Mouse (Mus musculus): Measurements from ENCODE around the gene Rilpl1. TPM values are rescaled to one million over a fixed set of nuclear protein-coding genes. Genes with fewer than 3 reads are reported as not detected.

Rilpl1 gene
- total and polyA plus RNA-seq, 3 experiments = 0.38 to 0.98 (median 0.41) TPM

DNA sequence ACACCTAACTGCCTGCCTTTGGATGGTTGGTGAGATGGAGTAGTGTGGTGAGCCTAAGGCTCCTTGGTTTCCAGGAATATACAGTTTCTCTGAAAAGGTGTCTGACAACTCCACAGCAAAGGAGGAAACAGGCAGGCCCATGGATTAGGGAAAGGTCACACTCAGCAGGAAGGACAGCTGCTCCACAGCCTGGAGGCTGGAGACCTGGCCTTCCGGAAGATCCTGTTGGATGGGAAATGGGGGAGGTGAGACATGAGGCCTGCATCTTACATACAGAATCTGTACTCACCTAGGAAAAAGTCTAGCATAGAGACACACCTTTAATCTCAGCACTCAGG lies 77.1 kb downstream of the Rilpl1 start:
- Histone ChIP-seq H3K36me3 (replicated peaks) (peaks cover 97% of the 10 kb centered on the region), H3K27me3 (ENCODE audit: insufficient read depth, low read length) (no peaks in the 10 kb centered on the region), H3K9me3 (replicated peaks) (no peaks in the 10 kb centered on the region), H3K4me3 (ENCODE audit: low read depth, low read length) (no peak overlapping the region), H3K4me1 (ENCODE audit: insufficient read depth, low read depth, low read length) (peaks cover 60% of the 10 kb centered on the region)
- TF ChIP-seq TAL1 (conservative IDR thresholded peaks at IDR 0.05; ENCODE audit: low read depth, low read length) (no peak), POLR2AphosphoS5 (IDR thresholded peaks at IDR 0.05; ENCODE audit: insufficient replicate concordance, low read depth, low read length) (no peak), GATA2 (IDR thresholded peaks at IDR 0.05; ENCODE audit: borderline replicate concordance, low read depth, low read length) (no peak), CTCF (IDR thresholded peaks at IDR 0.05; ENCODE audit: low read depth, low read length) (no peak), GATA1 (IDR thresholded peaks at IDR 0.05; ENCODE audit: borderline replicate concordance, low read length) (no peak)
- ATAC-seq (ENCODE audit: extremely low read depth, insufficient number of reproducible peaks, low FRiP score, poor library complexity, severe bottlenecking) (no peak), DNase-seq (ENCODE audit: low spot score) (no peak)

GRCm38 (mm10) chr5:124453339-124454081 lies 77.7 kb downstream of the Rilpl1 start:
- TF ChIP-seq GATA1 (IDR thresholded peaks at IDR 0.05; ENCODE audit: borderline replicate concordance, low read length) = no peak
- TF ChIP-seq CTCF (IDR thresholded peaks at IDR 0.05; ENCODE audit: low read depth, low read length) = no peak
- no peak for TF ChIP-seq TAL1 (conservative IDR thresholded peaks at IDR 0.05; ENCODE audit: low read depth, low read length)
- no peak for TF ChIP-seq POLR2AphosphoS5 (IDR thresholded peaks at IDR 0.05; ENCODE audit: insufficient replicate concordance, low read depth, low read length)
- no peak for TF ChIP-seq GATA2 (IDR thresholded peaks at IDR 0.05; ENCODE audit: borderline replicate concordance, low read depth, low read length)
- peak overlapping the region; percentile 47; the same call in 1 of the 2 replicates for H3K4me3 ChIP-seq (ENCODE audit: low read depth, low read length)
- H3K9me3 ChIP-seq (replicated peaks) = no peaks in the 10 kb centered on the region
- H3K4me1 ChIP-seq (ENCODE audit: insufficient read depth, low read depth, low read length) = peaks cover 65% of the 10 kb centered on the region
- DNase-seq (ENCODE audit: low spot score) (no peak), ATAC-seq (ENCODE audit: extremely low read depth, insufficient number of reproducible peaks, low FRiP score, poor library complexity, severe bottlenecking) (no peak)
- peaks cover 97% of the 10 kb centered on the region for H3K36me3 ChIP-seq (replicated peaks)
- H3K27me3 ChIP-seq (ENCODE audit: insufficient read depth, low read length) = no peaks in the 10 kb centered on the region

DNA sequence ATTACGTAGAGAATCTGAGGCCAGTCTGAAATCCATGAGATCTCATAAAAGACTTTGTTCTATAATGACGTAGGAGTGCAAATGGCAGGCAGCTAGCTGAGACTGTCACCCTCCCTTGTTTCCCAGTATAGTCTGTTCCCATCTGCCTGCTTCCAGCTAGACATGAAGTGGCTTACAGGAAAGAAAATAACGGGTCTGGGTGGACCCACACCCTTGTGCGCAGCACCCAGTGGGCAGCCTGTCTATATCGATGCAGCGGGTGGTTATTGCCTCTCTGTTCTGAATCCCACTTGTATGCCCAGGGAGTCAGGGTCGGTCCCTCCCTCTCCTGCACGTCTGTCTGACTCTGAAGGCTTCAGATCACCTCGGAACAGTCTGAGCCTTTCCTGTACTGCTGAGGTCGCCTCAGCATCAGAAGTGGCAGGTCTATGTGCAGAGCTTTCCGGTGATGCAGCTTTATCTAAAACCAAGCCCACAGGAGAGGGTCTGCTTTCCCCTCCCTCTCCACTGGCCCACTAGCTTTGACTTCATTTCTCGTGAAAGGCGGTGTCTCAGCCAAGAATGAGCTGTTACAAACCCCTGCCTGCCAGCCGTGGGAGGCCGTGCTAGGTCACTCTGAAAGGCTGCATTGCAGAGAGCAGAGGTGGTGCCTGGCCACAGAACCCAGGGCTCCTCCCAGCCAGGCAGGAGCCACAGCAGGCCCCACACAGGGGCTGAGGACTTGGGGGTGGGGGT lies 78.5 kb downstream of the Rilpl1 start:
- peaks cover 97% of the 10 kb centered on the region for H3K36me3 ChIP-seq (replicated peaks)
- no peak for TF ChIP-seq CTCF (IDR thresholded peaks at IDR 0.05; ENCODE audit: low read depth, low read length)
- TF ChIP-seq GATA2 (IDR thresholded peaks at IDR 0.05; ENCODE audit: borderline replicate concordance, low read depth, low read length) = no peak
- TF ChIP-seq TAL1 (conservative IDR thresholded peaks at IDR 0.05; ENCODE audit: low read depth, low read length) = no peak
- H3K27me3 ChIP-seq (ENCODE audit: insufficient read depth, low read length) = no peaks in the 10 kb centered on the region
- ATAC-seq (ENCODE audit: extremely low read depth, insufficient number of reproducible peaks, low FRiP score, poor library complexity, severe bottlenecking) (no peak), DNase-seq (ENCODE audit: low spot score) (no peak)
- H3K4me3 ChIP-seq (ENCODE audit: low read depth, low read length) = peak overlapping the region; percentile 47; the same call in 1 of the 2 replicates
- H3K9me3 ChIP-seq (replicated peaks) = no peaks in the 10 kb centered on the region
- peaks cover 73% of the 10 kb centered on the region for H3K4me1 ChIP-seq (ENCODE audit: insufficient read depth, low read depth, low read length)

- no peaks in the 10 kb centered on the region for H3K27me3 ChIP-seq (ENCODE audit: insufficient read depth, low read length)
- no peaks in the 10 kb centered on the region for H3K9me3 ChIP-seq (replicated peaks)
- H3K36me3 ChIP-seq (replicated peaks) = peaks cover 93% of the 10 kb centered on the region
- TF ChIP-seq GATA2 (IDR thresholded peaks at IDR 0.05; ENCODE audit: borderline replicate concordance, low read depth, low read length) (no peak), GATA1 (IDR thresholded peaks at IDR 0.05; ENCODE audit: borderline replicate concordance, low read length) (no peak), TAL1 (conservative IDR thresholded peaks at IDR 0.05; ENCODE audit: low read depth, low read length) (no peak; the same call in 1 of the 2 replicates), CTCF (IDR thresholded peaks at IDR 0.05; ENCODE audit: low read depth, low read length) (no peak), POLR2AphosphoS5 (IDR thresholded peaks at IDR 0.05; ENCODE audit: insufficient replicate concordance, low read depth, low read length) (no peak)
- peaks cover 88% of the 10 kb centered on the region for H3K4me1 ChIP-seq (ENCODE audit: insufficient read depth, low read depth, low read length)
- no peak for ATAC-seq (ENCODE audit: extremely low read depth, insufficient number of reproducible peaks, low FRiP score, poor library complexity, severe bottlenecking)
- peak overlapping the region; percentile 56; the same call in 1 of the 2 replicates for H3K4me3 ChIP-seq (ENCODE audit: low read depth, low read length)
- no peak for DNase-seq (ENCODE audit: low spot score)
Observed at GRCm38 (mm10) chr5:124450641-124451340, 80.4 kb downstream of the Rilpl1 start.

DNA sequence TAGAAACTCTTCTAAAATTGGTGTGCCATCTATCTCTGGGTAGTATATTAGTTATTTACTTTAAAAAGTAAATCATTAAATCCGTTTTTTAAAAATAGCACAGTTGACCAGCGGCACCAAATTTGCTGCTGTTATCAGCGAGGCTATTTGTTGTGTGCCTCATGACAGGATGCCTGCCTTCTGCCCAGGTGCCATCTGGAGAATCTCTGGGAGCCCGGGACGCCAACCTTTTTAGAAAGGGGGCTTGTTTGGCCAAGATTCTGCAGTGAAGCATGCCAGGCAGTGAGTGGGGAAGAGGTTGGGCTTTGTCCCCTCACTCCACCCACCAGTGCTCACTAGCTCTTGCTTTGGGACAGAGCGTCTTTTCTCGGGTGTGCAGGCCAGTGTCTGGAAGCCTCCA lies 81.1 kb downstream of the Rilpl1 start:
- TF ChIP-seq CTCF (IDR thresholded peaks at IDR 0.05; ENCODE audit: low read depth, low read length) (no peak), GATA1 (IDR thresholded peaks at IDR 0.05; ENCODE audit: borderline replicate concordance, low read length) (no peak), TAL1 (conservative IDR thresholded peaks at IDR 0.05; ENCODE audit: low read depth, low read length) (no peak), GATA2 (IDR thresholded peaks at IDR 0.05; ENCODE audit: borderline replicate concordance, low read depth, low read length) (no peak), POLR2AphosphoS5 (IDR thresholded peaks at IDR 0.05; ENCODE audit: insufficient replicate concordance, low read depth, low read length) (no peak)
- ATAC-seq (ENCODE audit: extremely low read depth, insufficient number of reproducible peaks, low FRiP score, poor library complexity, severe bottlenecking) (no peak), DNase-seq (ENCODE audit: low spot score) (no peak)
- no peaks in the 10 kb centered on the region for H3K9me3 ChIP-seq (replicated peaks)
- peaks cover 84% of the 10 kb centered on the region for H3K4me1 ChIP-seq (ENCODE audit: insufficient read depth, low read depth, low read length)
- peaks cover 87% of the 10 kb centered on the region for H3K36me3 ChIP-seq (replicated peaks)
- no peaks in the 10 kb centered on the region for H3K27me3 ChIP-seq (ENCODE audit: insufficient read depth, low read length)
- peak overlapping the region; percentile 56; the same call in 1 of the 2 replicates for H3K4me3 ChIP-seq (ENCODE audit: low read depth, low read length)

DNA sequence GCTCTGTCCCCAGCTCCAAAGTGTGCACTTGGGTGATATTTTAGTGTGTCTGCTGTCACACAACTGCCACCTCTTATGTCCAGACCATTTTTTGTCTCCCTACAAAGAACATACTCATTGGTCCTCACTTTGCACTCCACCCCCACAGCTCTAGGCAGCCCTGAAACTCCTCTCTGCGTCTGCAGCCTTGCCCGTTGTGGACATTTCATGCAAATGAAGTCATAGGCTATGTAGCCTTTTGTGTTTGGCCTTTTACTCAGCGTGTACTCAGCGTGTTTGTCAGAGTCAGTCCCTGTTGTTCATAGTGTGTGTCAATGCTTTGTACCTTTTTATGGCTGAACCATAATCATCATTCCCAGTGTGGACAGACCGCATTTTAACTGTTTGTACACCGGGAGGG lies 81.7 kb downstream of the Rilpl1 start:
- H3K4me1 ChIP-seq (ENCODE audit: insufficient read depth, low read depth, low read length) = peaks cover 88% of the 10 kb centered on the region

More for the DNA sequence above, 81.7 kb downstream of the Rilpl1 start:
- no peak for TF ChIP-seq POLR2AphosphoS5 (IDR thresholded peaks at IDR 0.05; ENCODE audit: insufficient replicate concordance, low read depth, low read length)
- TF ChIP-seq GATA2 (IDR thresholded peaks at IDR 0.05; ENCODE audit: borderline replicate concordance, low read depth, low read length) = no peak
- no peak for TF ChIP-seq TAL1 (conservative IDR thresholded peaks at IDR 0.05; ENCODE audit: low read depth, low read length)
- no peak for TF ChIP-seq GATA1 (IDR thresholded peaks at IDR 0.05; ENCODE audit: borderline replicate concordance, low read length)
- TF ChIP-seq CTCF (IDR thresholded peaks at IDR 0.05; ENCODE audit: low read depth, low read length) = no peak
- peak overlapping the region; percentile 10; the same call in 1 of the 2 replicates for H3K4me3 ChIP-seq (ENCODE audit: low read depth, low read length)
- no peaks in the 10 kb centered on the region for H3K9me3 ChIP-seq (replicated peaks)
- peaks cover 82% of the 10 kb centered on the region for H3K36me3 ChIP-seq (replicated peaks)
- DNase-seq (ENCODE audit: low spot score) (no peak), ATAC-seq (ENCODE audit: extremely low read depth, insufficient number of reproducible peaks, low FRiP score, poor library complexity, severe bottlenecking) (no peak)
- no peaks in the 10 kb centered on the region for H3K27me3 ChIP-seq (ENCODE audit: insufficient read depth, low read length)
